Mouse (Mus musculus): ENCODE results near the gene Gm5089.

GRCm38 (mm10) chr14:122484844-122485551, 34.1 kb upstream of the Gm5089 start:
- TF ChIP-seq POLR2A (IDR thresholded peaks at IDR 0.05; ENCODE audit: borderline replicate concordance, low read depth, low read length) (no peak), CTCF (IDR thresholded peaks at IDR 0.05; ENCODE audit: low read depth, low read length) (no peak)

Data from bone marrow macrophage, adult 2 months (primary cell).